Mouse (Mus musculus) erythroblast, adult 5-6 weeks (primary cell): Measurements from ENCODE around the gene Rxfp3. TPM values are rescaled to one million over a fixed set of nuclear protein-coding genes. Genes with fewer than 3 reads are reported as not detected.

Experiments used
- ATAC-seq: replicated peaks from 2 replicates; pipeline ENCODE4 v1.8.0; 2016; ENCODE audit warnings: moderate number of reproducible peaks, mild to moderate bottlenecking, moderate TSS enrichment, inconsistent platforms; ENCODE audit not compliant: poor library complexity, low FRiP score, severe bottlenecking
- total RNA-seq, 2 experiments: library from RNA; stranded (forward) in 1 of 2; stranded (reverse) in 1 of 2; fragments of 150-400 nt in 1 of 2; fragments of 200-764, 138-1000 nt in 1 of 2; gene quantifications; 2 replicates each; pipeline versions ENCODE4 v1.2.3 to v1.2.4; 2015 to 2017; ENCODE audit warnings: low replicate concordance in 2 of 2

Rxfp3 gene
- not detected in 2 replicates for total RNA-seq (2015; ENCODE audit: low replicate concordance)
- total RNA-seq (2017; ENCODE audit: low replicate concordance), result not detected in 2 replicates

DNA sequence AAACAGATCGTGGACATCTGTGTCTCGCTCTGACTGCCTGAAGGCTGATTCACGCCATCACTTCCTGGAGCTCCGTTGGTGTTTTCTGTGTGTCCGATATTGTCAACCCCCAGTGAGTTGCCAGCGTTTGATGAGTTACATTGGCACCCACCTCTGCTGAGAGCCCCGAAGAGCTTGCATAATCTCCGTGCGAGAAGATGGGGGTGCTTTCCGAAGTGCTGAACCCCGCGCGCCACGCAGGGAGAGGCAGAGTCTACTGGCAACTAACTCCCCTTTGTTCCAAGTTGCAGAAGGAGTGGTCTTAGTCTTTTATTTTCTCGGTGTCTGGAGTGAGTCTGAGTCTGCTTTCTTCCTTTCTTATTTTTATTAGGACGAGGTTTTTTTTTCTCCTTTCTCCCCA, at the start of gene Rxfp3:
TSS of gene Rxfp3 (minus strand) at position 281 of the 400 bp plus-strand sequence.
- no peak for ATAC-seq

DNA sequence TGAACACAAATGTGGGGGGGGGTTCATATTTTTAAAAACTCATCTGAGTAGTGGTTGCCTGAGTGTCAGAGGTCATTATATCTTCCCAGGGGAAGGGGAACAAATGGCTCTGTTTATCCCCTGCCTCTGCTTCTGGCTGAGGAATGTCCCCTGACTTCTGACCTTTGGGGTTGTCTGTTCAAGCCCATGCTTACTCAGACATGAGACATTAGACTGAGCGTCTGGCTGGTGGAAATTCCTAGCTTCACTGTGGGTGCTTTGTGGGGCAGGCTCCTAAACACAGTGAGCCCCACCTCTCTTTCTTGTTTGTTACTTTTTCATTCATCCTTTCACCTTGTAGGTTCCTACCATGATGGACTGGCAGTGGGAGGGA, 47.2 kb upstream of the Rxfp3 start:
- no peak for ATAC-seq

DNA sequence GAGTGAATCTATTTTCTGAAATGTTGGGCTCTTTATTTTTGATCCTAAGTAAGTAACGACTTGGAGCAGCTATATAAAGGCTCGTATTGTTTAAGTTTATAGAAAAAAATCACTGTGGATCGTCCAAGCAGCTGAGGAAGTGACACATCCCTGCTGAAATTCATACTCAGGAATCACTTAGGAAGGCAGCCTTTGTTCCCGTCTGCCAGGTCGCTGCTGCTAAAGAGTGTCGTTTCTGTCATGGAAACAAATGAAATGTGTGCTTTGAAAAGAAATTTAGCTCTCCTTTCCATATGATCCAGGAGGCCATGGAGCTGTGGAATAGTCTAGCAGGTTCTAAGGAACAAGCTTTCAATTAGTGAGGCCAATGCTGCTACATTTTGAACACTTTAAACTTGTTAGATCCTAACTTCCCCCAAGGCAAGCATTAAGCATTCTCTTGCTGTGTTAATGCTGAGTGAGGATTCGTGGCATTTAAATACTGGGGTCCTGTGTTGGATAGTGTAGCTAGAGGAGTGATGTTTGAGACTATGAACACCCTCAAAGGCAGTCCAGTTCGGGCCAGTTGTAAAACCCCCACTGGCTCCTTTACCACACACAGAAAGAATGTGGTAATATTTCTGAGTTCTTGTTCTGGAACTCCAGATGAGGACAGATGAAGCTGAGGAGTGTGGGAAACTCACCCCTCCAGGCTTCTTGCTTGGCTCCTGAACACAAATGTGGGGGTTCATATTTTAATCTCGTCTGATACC, 46.6 kb upstream of the Rxfp3 start:
- ATAC-seq, result no peak

DNA sequence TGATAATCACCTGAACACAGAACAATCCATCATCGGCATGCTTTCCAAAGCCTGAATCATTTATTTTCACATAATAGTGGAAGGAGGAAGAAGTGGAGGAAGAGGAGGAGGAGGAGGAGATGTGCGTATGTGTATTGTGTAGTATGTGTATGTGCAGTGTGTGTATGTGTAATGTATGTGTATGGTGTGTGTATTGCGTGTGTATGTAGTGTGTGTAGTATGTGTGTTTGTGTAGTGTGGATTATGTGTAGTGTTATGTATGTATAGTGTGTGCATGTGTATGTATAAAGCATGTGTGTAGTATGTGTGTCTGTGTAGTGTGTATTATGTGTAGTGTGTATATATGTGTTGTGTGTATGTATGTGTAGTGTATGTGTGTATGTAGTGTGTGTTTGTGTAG, 45.9 kb upstream of the Rxfp3 start:
- no peak for ATAC-seq

DNA sequence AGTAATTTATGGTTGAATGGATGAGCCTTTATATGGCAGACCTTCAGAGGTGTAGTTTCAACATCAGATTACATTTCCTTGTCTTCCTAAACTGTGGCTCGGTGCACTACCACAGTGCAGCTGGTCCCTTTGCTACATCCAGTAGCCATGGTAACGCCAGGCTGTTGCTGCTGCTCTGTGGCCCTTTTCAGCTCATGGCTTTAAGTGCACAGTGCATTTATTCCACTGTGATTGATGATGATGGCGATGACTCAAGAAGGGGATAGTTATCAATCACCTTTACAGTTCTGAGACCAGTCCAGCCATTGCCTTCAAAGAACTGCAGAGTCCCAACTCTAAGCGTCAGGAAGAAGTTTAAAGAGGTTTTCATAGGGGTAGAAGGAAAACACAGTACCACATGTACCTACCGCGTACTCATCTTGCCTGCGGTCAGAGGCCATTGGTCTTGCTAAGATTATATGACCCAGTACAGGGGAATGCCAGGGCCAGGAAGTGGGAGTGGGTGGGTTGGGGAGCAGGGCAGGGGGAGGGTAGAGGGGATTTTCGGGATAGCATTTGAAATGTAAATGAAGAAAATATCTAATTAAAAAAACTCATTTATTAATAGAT, 45.3 kb upstream of the Rxfp3 start:
- ATAC-seq, result no peak

DNA sequence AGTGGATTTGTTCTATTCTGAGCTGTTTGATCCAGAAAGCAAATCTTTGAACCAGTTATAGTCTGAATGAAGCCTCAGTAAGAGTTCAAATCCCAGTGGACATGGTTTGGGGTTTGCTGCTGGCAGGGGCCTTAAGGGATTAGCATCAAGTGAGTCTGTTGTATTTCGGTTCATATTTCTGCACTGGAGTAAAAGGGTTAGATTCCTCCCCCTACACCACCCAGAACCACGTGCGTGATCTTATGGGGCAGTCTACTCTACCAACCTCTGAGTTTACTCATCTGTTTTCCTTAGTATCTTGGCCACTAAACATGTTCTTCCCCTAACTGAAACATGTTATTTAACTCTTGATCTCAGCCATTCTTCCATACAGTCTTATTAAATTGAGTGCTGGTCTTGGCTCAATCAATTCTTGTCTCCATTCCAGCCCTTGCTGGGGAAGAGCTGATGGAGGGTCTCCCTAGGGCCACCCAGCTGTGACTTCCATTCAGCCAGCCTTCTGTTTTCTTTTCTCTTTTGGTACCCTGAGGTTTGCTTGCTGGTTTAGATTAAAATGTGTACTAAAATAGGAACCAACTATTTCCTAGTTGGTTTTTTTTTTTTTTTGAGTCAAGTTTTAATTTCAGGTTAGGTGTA, 38.1 kb upstream of the Rxfp3 start:
- no peak for ATAC-seq

DNA sequence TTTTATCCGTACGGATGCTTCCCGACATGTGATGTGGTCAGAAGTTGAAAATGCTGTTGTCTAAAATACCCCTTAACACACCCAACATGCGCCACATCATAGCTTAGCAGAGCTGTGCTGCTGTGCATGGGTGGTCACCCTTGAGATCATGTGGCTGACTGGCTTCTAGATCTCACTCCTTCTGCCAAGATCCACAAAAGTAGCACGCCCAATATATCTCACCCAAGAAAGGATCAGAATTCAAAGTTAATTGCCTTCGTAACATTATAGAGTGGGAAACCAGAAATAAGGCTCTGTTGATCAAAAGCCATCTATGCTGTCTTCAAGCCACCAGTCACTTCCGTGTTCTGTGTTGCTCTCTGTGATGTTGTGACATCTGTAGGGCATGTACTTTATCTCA, 30.1 kb upstream of the Rxfp3 start:
- no peak for ATAC-seq

DNA sequence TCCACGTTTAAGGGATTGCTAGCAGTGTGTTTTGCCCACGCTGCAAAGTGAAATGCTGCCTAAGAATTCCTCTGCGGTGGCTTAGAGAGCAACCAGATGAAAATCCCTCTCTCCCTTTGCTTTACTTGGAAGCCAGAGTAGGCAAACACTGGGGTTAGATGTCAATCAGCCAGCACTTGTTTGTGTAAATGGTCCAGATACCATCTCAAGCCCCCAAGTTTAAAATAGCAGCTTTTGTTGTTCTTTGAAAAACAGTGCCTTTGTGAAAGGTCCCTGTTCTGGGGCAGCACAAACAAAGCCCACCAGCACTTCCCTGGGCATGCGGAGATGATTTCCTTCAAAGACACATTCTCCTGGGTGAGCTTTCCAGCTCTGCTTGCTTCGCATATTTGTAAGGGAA, 28.5 kb upstream of the Rxfp3 start:
- no peak for ATAC-seq

DNA sequence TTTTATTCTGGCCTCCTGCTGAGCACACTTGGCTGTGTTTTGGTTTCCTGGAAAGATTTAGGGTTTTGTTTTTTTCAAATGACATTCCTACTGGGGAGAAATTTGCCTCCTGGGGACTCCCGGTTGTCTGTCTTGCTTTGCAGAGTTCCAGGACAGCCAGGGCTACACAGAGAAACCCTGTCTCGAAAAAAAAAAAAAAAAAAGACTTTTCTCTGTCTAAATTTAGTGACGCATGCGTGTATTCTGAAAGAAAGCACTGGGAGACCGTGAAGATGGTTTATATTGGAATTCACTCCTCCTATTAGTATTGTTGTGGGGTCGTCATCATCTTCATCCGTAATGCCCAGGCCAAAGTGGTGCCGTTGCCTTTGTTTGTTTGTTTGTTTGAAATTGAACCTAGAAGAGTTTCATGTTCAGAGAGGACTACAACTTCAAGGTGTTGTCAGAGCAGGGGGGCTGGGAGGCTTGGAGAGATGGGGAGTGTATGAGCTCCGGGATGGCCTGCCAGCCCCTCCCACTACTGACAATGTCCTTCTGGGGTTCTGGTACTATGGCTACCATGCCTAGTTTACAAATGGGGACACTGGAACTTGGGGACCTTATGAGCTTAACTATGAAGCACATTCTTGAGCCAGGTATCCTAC, 27.9 kb upstream of the Rxfp3 start:
- ATAC-seq, result no peak

DNA sequence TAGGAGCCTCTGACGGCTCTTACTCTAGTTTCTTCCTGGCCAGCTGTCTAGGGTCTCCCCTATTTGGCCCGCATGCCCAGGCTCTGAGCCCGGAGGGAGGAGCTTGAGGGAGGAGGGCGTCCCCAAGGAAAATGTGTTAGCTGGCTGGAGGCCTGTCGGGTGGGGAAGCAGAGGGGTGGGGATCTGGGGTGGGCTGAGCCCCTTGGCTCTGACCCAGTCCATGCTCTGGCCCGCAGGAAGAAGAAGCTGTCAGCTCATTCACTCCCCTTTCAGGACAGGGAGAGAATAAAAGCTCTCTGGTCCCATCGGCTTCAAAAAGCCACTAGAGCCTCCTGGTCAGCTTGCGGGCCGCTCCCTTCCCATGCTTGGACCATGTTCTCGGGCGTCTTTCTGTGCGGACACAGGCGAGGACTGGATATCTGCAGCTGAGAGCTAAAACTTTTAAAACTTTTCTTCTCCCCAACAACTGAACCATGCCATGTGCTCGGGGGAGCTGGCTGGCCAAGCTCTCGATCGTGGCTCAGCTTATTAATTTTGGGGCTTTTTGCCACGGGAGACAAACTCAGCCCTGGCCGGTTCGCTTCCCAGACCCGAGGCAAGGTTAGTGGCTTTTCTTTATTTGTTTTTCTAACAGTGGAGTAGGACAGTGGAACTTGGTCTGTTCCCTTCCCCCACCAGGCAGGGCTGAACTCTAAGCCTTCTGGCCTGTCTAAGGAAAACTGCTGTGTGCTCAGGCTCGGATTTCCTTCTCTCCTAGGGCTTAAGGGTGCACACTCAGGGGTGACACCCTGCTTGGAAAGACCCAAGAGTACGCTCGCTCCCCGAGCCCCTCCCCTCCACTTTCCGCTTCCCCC, 27.0 kb upstream of the Rxfp3 start, which contains the start of gene Adamts12:
TSS of gene Adamts12 (plus strand) at position 233 of the 854 bp plus-strand sequence.
- ATAC-seq, result no peak

DNA sequence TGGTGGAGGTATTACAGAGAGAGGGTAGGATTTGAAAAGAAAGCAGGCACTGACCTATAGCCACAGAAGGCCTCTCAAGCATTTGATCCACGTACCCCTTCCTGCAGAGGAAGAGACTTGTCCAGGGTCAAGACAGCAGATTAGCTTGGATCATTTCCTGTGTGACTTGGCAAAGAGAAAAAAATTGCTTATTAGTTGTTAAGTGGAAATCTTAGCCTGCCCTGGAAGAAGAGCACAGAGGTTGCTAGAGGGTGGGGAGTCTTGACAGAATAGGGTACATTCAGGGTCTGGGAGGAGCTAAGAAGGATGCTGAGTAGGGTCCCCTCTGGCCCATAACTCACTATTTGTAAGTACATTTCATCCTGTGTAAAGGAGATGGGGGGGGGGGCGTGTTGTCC, 26.4 kb upstream of the Rxfp3 start:
- ATAC-seq, result no peak

DNA sequence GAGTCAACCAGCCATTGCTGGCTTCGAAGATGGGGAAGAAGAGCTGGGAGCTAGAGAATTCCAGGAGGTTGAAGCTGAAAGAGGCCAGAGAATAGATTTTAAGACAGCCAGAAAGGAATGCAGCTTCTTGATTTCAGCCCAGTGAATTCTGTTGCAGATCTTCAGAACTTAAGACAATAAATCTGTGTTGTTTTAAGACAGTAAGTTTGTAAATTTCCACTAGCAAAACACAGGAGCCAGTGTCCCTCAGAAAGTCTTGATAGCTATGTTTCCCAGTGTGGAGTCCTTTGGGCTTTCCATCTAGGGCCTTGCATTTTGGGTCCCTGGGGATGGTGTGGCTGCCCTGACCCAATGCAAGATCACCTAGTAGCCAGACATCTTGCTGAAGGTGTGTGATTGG, 25.1 kb upstream of the Rxfp3 start:
- no peak for ATAC-seq

DNA sequence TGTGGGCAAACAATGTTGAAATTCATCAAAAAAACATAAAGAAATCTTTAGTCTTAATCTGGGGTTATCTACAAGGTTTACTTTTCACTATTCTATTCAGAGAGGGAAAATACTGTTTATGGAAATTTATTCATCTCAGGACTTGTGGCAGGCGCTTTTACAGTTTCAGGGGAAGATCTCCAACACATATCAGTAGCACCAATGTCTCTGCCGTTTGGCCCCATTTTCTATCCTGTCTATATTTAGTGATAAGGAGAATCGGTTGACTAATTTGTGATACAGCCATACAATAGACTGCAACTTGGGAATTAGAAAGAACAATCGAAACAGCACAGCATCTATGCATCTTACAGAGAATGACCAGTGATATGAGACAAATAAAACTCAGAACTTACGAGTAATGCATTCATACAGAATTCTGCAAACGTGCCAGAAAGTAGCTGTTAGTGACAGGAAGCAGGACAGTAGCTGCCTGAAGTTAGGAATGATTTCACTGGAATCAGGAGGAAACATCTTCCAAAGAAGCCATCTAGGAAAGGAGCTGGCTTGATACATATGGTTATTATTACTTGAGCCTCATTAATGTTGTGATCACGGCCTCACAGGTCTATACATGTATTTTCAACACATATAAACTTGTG, 16.8 kb upstream of the Rxfp3 start:
- ATAC-seq, result no peak

DNA sequence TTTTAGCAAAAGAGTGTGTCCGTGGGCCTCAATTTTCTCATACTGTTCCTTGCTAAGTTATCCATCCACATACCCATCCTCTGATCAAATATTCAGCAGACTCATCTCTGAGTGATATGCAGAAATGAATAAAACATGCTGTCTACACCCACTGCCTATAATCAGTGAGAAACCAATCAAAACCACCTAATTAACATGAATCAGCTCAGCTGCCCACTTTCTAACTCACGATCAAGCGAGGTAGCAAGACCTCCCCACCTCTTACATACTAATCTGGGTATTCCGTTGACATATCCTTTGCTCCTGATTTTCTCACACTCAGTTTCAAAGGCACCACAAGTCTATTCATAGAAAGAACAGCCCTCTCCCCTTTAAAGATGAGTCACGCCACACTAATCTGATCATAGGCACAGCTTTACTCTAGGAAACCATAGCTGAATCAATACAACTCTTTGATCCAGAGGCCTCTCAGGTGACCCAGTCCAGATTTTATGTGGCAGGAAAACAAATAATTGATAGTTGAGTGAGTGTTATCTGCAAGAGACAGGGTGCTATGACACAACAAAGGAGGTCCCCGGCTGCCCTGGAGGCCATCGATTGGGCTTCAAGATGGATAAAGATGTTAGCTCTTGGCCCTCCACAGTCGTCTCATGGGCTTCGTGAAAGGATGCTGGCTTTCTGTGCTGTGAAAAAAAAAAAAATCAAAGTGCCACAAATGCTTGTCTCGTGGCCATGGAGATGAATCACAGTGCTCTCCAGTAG, 16.1 kb upstream of the Rxfp3 start:
- ATAC-seq, result no peak

DNA sequence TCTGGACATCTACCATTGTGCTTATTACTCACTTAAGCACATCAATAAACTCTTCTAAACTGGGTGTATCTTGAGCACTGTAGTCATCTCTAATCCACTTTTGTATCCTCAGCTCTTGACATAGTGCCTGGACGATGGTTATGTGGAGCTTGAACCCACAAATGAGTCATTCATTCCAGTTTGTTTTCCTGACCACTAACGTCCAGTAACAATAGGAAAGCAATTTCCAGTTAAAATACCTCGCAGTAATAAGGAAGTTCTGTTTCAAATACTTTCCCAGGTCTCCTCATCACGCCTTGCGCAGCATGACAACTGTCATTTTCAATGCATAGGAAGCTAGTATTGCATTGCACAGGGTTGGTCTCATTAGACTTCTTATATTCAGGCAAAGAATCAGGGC, 5.0 kb upstream of the Rxfp3 start:
- no peak for ATAC-seq

DNA sequence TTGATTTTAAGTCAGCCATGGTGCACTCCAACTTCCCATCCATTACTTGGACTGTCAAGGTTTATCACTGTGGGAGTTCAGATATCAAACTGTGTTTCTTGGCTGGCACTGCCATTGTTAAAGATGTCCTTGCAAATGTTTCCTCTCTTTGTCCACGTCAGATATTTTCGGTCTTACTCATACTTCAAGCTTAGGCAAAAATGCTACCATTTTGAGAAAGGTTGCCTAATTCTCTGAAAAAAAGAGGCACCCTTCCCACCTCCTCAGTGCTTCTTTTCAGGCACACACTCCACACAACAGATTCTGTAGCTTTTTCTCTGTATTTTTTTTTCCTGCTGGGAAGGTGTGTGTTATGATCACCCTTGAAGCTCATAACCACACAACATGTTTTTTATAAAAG, 3.4 kb upstream of the Rxfp3 start:
- no peak for ATAC-seq

DNA sequence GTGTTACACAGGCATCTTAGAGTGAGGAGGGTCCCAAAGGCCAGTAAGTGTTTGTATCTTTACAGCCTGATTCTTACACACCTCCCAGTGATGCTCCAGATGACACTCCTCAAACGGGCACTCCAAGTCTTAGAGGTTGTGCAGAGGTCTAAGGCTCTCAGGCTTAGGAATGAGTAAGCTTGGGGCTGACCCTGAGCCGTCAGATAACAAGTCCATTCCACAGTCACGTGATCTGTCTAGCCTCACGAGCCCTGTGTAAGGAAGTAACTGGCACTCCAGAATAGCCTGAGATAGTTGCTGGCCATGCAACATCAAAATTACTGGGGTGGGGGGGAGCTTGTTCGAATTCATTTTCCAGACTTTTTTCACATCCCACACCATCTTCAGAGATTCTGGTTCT, 2.3 kb upstream of the Rxfp3 start:
- no peak for ATAC-seq

DNA sequence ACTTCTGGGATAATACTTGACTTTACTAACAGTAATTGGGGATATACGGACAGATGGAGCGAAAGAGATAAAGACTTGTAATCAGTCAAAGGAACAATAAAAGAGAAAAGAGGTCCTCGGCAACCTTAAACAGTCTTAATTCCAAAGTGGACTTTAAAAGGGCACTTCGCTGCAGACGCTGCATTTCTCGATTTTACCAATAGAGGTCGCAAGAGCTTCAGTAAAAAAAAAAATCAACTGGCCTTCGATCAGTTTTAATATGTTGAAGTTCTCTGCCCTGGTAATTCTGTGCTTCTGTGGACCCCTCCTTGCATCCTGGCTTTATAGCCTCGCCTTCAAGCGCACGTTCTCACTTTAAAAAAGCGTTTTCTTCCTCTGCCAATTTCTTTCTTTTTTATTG, 685 bp upstream of the Rxfp3 start:
- no peak for ATAC-seq

DNA sequence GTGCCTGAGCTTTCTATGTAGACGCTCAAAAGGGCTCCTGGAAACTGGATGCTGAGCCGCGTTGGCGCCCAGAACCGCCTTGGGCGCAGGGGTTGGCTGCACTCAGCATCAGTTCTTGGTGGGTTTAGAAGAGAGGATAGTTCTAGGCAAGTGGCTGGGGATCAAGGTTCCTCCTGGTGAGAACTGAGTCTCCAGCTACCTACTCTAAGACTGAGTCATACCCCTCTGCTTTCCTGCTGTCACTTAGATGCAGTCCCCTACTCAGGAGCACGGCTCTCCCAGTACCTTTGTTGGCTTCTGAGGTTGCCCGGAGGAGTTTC, 455 bp downstream of the Rxfp3 start:
- ATAC-seq, result no peak
